Mouse (Mus musculus) CH12.LX (cell line): ENCODE results near the gene Gna14. TPM values are rescaled to one million over a fixed set of nuclear protein-coding genes. Genes with fewer than 3 reads are reported as not detected.

Source experiments
- DNase-seq: peaks from one replicate; pipeline ENCODE4 v3.0.0-alpha.2; 2013; ENCODE audit errors: extremely low read depth
- H3K27ac ChIP-seq: 2 replicates; pipeline ENCODE4 v1.5.1; 2012; ENCODE audit warnings: low read depth, mild to moderate bottlenecking, control low read depth, moderate library complexity; ENCODE audit not compliant: insufficient read depth
- H3K27me3 ChIP-seq: replicated peaks from 2 replicates; pipeline ENCODE3; 2012; ENCODE audit warnings: inconsistent platforms
- H3K36me3 ChIP-seq, 2 experiments: replicated peaks in 1 of 2; 2 replicates each; pipeline versions ENCODE3 to v1.6.1; 2012; ENCODE audit warnings: inconsistent platforms in 1 of 2, low read length in 1 of 2, mild to moderate bottlenecking in 1 of 2, mixed read lengths in 1 of 2, moderate library complexity in 1 of 2; ENCODE audit not compliant: control insufficient read depth in 1 of 2, insufficient read depth in 1 of 2
- H3K4me1 ChIP-seq, 2 experiments: 2 replicates each; pipeline ENCODE4 v1.6.1; 2012; ENCODE audit warnings: inconsistent platforms in 1 of 2, moderate library complexity in 1 of 2; ENCODE audit not compliant: insufficient read depth in 2 of 2, control insufficient read depth in 1 of 2
- H3K4me2 ChIP-seq: 2 replicates; pipeline ENCODE4 v1.6.1; 2012; ENCODE audit warnings: low read depth, mild to moderate bottlenecking, control low read depth; ENCODE audit not compliant: poor library complexity, insufficient read depth, severe bottlenecking
- H3K4me3 ChIP-seq, 3 experiments: fragments of 150-350 bp in 1 of 3; sonication (generic) in 1 of 3; replicated peaks in 1 of 3; 2 replicates each; pipeline versions ENCODE3 to v1.5.1; 2011 to 2012; ENCODE audit warnings: low read depth in 2 of 3, low read length in 2 of 3, mild to moderate bottlenecking in 2 of 3, moderate library complexity in 2 of 3, control low read depth in 1 of 3, improper control_type of control experiment in 1 of 3, inconsistent platforms in 1 of 3, mixed read lengths in 1 of 3; ENCODE audit not compliant: poor library complexity in 1 of 3
- H3K79me2 ChIP-seq: replicated peaks from 2 replicates; pipeline ENCODE4 v1.6.1; 2012; ENCODE audit warnings: mild to moderate bottlenecking, moderate library complexity; ENCODE audit not compliant: control insufficient read depth, poor library complexity, insufficient read depth, severe bottlenecking; ENCODE audit errors: extremely low read depth
- H3K9ac ChIP-seq: 2 replicates; pipeline ENCODE4 v1.6.1; 2012; ENCODE audit warnings: low read depth, mild to moderate bottlenecking, control low read depth, moderate library complexity; ENCODE audit not compliant: insufficient read depth
- H3K9me3 ChIP-seq: replicated peaks from 2 replicates; pipeline ENCODE3; 2012; ENCODE audit warnings: low read length, inconsistent platforms, mixed read lengths
- BHLHE40 ChIP-seq: IDR thresholded peaks from 2 replicates; pipeline ENCODE4 v1.6.1; 2011; ENCODE audit warnings: mild to moderate bottlenecking, low read depth, low read length, improper control_type of control experiment
- CHD1 ChIP-seq: IDR thresholded peaks from 2 replicates; pipeline ENCODE4 v1.6.1; 2012; ENCODE audit warnings: low read depth, low read length, improper control_type of control experiment, inconsistent platforms
- CHD2 ChIP-seq: IDR thresholded peaks from 2 replicates; pipeline ENCODE4 v1.6.1; 2011; ENCODE audit warnings: low read length, improper control_type of control experiment
- CTCF ChIP-seq, 2 experiments: IDR thresholded peaks in 1 of 2; conservative IDR thresholded peaks in 1 of 2; 2 replicates each; pipeline ENCODE4 v1.5.1; 2011 to 2012; ENCODE audit warnings: low read depth in 2 of 2, low read length in 2 of 2, improper control_type of control experiment in 1 of 2, inconsistent platforms in 1 of 2, mild to moderate bottlenecking in 1 of 2, moderate library complexity in 1 of 2
- E2F4 ChIP-seq: IDR thresholded peaks from 2 replicates; pipeline ENCODE4 v1.6.1; 2011; ENCODE audit warnings: low read depth, low read length, improper control_type of control experiment; ENCODE audit not compliant: insufficient replicate concordance
- EP300 ChIP-seq: IDR thresholded peaks from 2 replicates; pipeline ENCODE4 v1.6.1; 2011; ENCODE audit warnings: low read length, improper control_type of control experiment
- GABPA ChIP-seq: IDR thresholded peaks from 2 replicates; pipeline ENCODE4 v1.6.1; 2012; ENCODE audit warnings: low read depth, low read length, improper control_type of control experiment, inconsistent platforms; ENCODE audit not compliant: insufficient replicate concordance
- JUN ChIP-seq: IDR thresholded peaks from 2 replicates; pipeline ENCODE4 v1.6.1; 2011; ENCODE audit warnings: low read depth, mild to moderate bottlenecking, low read length, improper control_type of control experiment, moderate library complexity; ENCODE audit not compliant: insufficient read depth
- JUND ChIP-seq: conservative IDR thresholded peaks from 2 replicates; pipeline ENCODE4 v1.6.1; 2011; ENCODE audit warnings: low read depth, low read length, improper control_type of control experiment
- KAT2A ChIP-seq: IDR thresholded peaks from 2 replicates; pipeline ENCODE4 v1.6.1; 2012; ENCODE audit warnings: low read length, improper control_type of control experiment, inconsistent platforms; ENCODE audit not compliant: insufficient replicate concordance
- MAFK ChIP-seq: IDR thresholded peaks from 2 replicates; pipeline ENCODE4 v1.6.1; 2011; ENCODE audit warnings: low read length, improper control_type of control experiment; ENCODE audit not compliant: insufficient replicate concordance
- MAX ChIP-seq: IDR thresholded peaks from 2 replicates; pipeline ENCODE4 v1.6.1; 2011; ENCODE audit warnings: low read length, improper control_type of control experiment
- MAZ ChIP-seq: IDR thresholded peaks from 2 replicates; pipeline ENCODE4 v1.6.1; 2012; ENCODE audit warnings: low read depth, mild to moderate bottlenecking, inconsistent platforms, low read length, improper control_type of control experiment, moderate library complexity
- MXI1 ChIP-seq: IDR thresholded peaks from 2 replicates; pipeline ENCODE4 v1.6.1; 2011; ENCODE audit warnings: mild to moderate bottlenecking, low read depth, low read length, improper control_type of control experiment
- MYC ChIP-seq: IDR thresholded peaks from 2 replicates; pipeline ENCODE4 v1.6.1; 2011; ENCODE audit warnings: low read depth, mild to moderate bottlenecking, improper control_type of control experiment, low read length
- PAX5 ChIP-seq: IDR thresholded peaks from 2 replicates; pipeline ENCODE4 v1.6.1; 2012; ENCODE audit warnings: low read length, inconsistent platforms, mixed read lengths
- POLR2AphosphoS2 ChIP-seq: IDR thresholded peaks from 2 replicates; pipeline ENCODE4 v1.6.1; 2011; ENCODE audit warnings: low read depth, low read length, improper control_type of control experiment
- RAD21 ChIP-seq: IDR thresholded peaks from 2 replicates; pipeline ENCODE4 v1.6.1; 2011; ENCODE audit warnings: low read depth, mild to moderate bottlenecking, low read length, improper control_type of control experiment, moderate library complexity
- SMC3 ChIP-seq: IDR thresholded peaks from 2 replicates; pipeline ENCODE4 v1.6.1; 2011; ENCODE audit warnings: low read depth, low read length, improper control_type of control experiment
- TBP ChIP-seq: conservative IDR thresholded peaks from 2 replicates; pipeline ENCODE4 v1.6.1; 2011; ENCODE audit warnings: low read depth, low read length, improper control_type of control experiment
- TCF12 ChIP-seq: IDR thresholded peaks from 2 replicates; pipeline ENCODE4 v1.6.1; 2014; ENCODE audit warnings: low read depth, mild to moderate bottlenecking, inconsistent platforms, low read length, improper control_type of control experiment
- UBTF ChIP-seq: IDR thresholded peaks from 2 replicates; pipeline ENCODE4 v1.6.1; 2012; ENCODE audit warnings: low read depth, mild to moderate bottlenecking, inconsistent platforms, low read length, improper control_type of control experiment, moderate library complexity
- USF1 ChIP-seq: IDR thresholded peaks from 2 replicates; pipeline ENCODE4 v1.6.1; 2014; ENCODE audit warnings: low read depth, mild to moderate bottlenecking, inconsistent platforms, low read length, improper control_type of control experiment
- USF2 ChIP-seq: conservative IDR thresholded peaks from 2 replicates; pipeline ENCODE4 v1.6.1; 2011; ENCODE audit warnings: low read depth, low read length, improper control_type of control experiment
- ZKSCAN1 ChIP-seq: IDR thresholded peaks from 2 replicates; pipeline ENCODE4 v1.6.1; 2012; ENCODE audit warnings: low read depth, inconsistent platforms, low read length, improper control_type of control experiment, borderline replicate concordance
- ZMIZ1 ChIP-seq: IDR thresholded peaks from 2 replicates; pipeline ENCODE4 v1.6.1; 2012; ENCODE audit warnings: low read depth, mild to moderate bottlenecking, inconsistent platforms, low read length, improper control_type of control experiment
- dilution Hi-C: fragments of 300-500 bp; cut with MboI; formaldehyde crosslinking; loops from 2 replicates; pipeline ENCODE4 v1.14.3; 2020; ENCODE audit warnings: low sequenced_read_pairs; ENCODE audit not compliant: extremely low pct_unique_long_range_greater_than_20kb, extremely low pct_ligation_motif_present
- in situ Hi-C: fragments of 300-500 bp; cut with MboI; formaldehyde crosslinking; loops from 3 replicates; pipeline ENCODE4 v1.14.3; 2019; ENCODE audit warnings: low sequenced_read_pairs, low pct_ligation_motif_present, low pct_unique_long_range_greater_than_20kb, mixed read lengths
- polyA plus RNA-seq: library from polyadenylated mRNA; unstranded; fragments of >175 nt; gene quantifications from 2 replicates; pipeline ENCODE4 v1.2.1, GENCODE M21; 2012; ENCODE audit warnings: low read depth; ENCODE audit not compliant: insufficient read length
- total RNA-seq, 2 experiments: library from RNA; depleted of rRNA; stranded (reverse); fragments of 300-350 nt in 1 of 2; fragments of >200 nt in 1 of 2; gene quantifications; 2 replicates each; pipeline ENCODE4 v1.2.3; 2012 to 2014

Gna14 gene
- total and polyA plus RNA-seq, 3 experiments = 0.08 TPM; not detected in 2

DNA sequence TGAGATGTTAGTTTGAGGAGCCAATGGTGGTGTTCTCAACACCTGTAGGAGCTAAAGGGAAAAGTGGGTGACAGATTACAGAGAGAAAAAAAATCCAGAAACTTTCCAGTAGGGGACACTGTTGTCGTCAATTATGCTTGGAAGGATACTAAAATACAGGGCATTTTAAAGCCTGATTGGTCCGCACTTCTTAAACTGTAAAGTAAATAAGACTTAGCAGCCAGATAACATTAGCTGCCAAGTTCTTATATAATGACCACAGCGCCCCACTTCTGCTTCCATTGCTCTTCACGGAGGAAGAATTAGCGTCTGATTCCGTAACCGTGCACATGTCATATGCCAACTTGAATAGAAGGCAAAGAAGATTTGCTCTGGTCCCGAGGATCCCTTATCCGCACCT, 683 bp upstream of the Gna14 start:
- in situ Hi-C loops = no loop called here
- DNase-seq = peak; percentile 7
- H3K27me3 ChIP-seq = no peaks in the 10 kb centered on the region

GRCm38 (mm10) chr19:16436335-16437169, 990 bp downstream of the Gna14 start:
- Histone ChIP-seq H3K27ac (no peak overlapping the region), H3K4me3 (no peak overlapping the region), H3K4me1 (peaks cover 0 to 5% of the 10 kb centered on the region in 2 experiments; a peak in 3 of 4 replicates), H3K9me3 (no peaks in the 10 kb centered on the region), H3K27me3 (no peaks in the 10 kb centered on the region), H3K79me2 (no peaks in the 10 kb centered on the region), H3K36me3 (no peaks in the 10 kb centered on the region), H3K9ac (no peak overlapping the region), H3K4me2 (no peak overlapping the region)
- DNase-seq = no peak
- in situ Hi-C loops = no loop called here
- dilution Hi-C loops = no loop called here
- no peak for TF ChIP-seq USF2
- TF ChIP-seq ZMIZ1 = no peak
- no peak for TF ChIP-seq E2F4
- TF ChIP-seq MAZ = no peak
- TF ChIP-seq UBTF = no peak
- no peak for TF ChIP-seq EP300

More for the DNA sequence above, 683 bp upstream of the Gna14 start:
- H3K36me3 ChIP-seq = no peaks in the 10 kb centered on the region
- H3K4me3 ChIP-seq = peak overlapping the region in 2 of 3 experiments; percentile 15 to 48
- no peak overlapping the region; the same call in 1 of the 2 replicates for H3K9ac ChIP-seq
- peaks cover 0 to 5% of the 10 kb centered on the region in 2 experiments; a peak in 3 of 4 replicates for H3K4me1 ChIP-seq
- H3K27ac ChIP-seq = no peak overlapping the region
- H3K9me3 ChIP-seq = no peaks in the 10 kb centered on the region
- dilution Hi-C loops = no loop called here
- peak overlapping the region; percentile 95 for H3K4me2 ChIP-seq
- 0 out of 2 replicates have a peak, but pooled peaks have one; percentile 37 for TF ChIP-seq MYC
- 0 out of 2 replicates have a peak, but pooled peaks have one; percentile 13 for TF ChIP-seq MAZ
- TF ChIP-seq RAD21 = peak; percentile 71
- peak in 1 of 2 experiments; percentile 75; a peak in 2 of 4 replicates for TF ChIP-seq CTCF (conservative IDR thresholded peaks at IDR 0.05 in 1 of 2, IDR thresholded peaks at IDR 0.05 in 1 of 2; ENCODE audit: low read depth in 2 of 2, low read length in 2 of 2)
- 0 out of 2 replicates have a peak, but pooled peaks have one; percentile 27 for TF ChIP-seq MAX
- peak; percentile 62 for TF ChIP-seq SMC3
- TF ChIP-seq MXI1 = no peak; the same call in 1 of the 2 replicates
- no peak for TF ChIP-seq ZKSCAN1
- TF ChIP-seq, all 38 proteins: peak for 6
- H3K79me2 ChIP-seq = no peaks in the 10 kb centered on the region

GRCm38 (mm10) chr19:16437170-16437483, 1.6 kb downstream of the Gna14 start:
- TF ChIP-seq TBP = no peak
- no peak for TF ChIP-seq JUND
- TF ChIP-seq KAT2A = no peak
- TF ChIP-seq BHLHE40 = no peak
- no peak for TF ChIP-seq TCF12
- TF ChIP-seq POLR2AphosphoS2 = no peak
- TF ChIP-seq CHD2 = no peak
- TF ChIP-seq MAFK = no peak
- no peak for TF ChIP-seq GABPA
- TF ChIP-seq USF1 = no peak
- TF ChIP-seq E2F4 = no peak
- no peak for TF ChIP-seq PAX5
- TF ChIP-seq JUN = no peak
- no peak for TF ChIP-seq CHD1
- Histone ChIP-seq H3K36me3 (no peaks in the 10 kb centered on the region), H3K27me3 (no peaks in the 10 kb centered on the region), H3K4me1 (peaks cover 0 to 5% of the 10 kb centered on the region in 2 experiments; a peak in 3 of 4 replicates), H3K4me3 (no peak overlapping the region), H3K79me2 (no peaks in the 10 kb centered on the region), H3K9ac (no peak overlapping the region), H3K9me3 (no peaks in the 10 kb centered on the region), H3K4me2 (no peak overlapping the region), H3K27ac (no peak overlapping the region)
- dilution Hi-C loops (no loop called here), in situ Hi-C loops (no loop called here)
- no peak for DNase-seq
